Mouse (Mus musculus) c-Kit-negative CD71-positive TER-119-positive erythroid progenitor cells, embryonic 14.5 days (primary cell): Measurements from ENCODE around the gene Crip1.

Experiments
- DNase-seq: peaks from one replicate; pipeline ENCODE4 v3.0.0-alpha.2; 2013; ENCODE audit warnings: low read depth, low spot score

Gene Crip1

DNA sequence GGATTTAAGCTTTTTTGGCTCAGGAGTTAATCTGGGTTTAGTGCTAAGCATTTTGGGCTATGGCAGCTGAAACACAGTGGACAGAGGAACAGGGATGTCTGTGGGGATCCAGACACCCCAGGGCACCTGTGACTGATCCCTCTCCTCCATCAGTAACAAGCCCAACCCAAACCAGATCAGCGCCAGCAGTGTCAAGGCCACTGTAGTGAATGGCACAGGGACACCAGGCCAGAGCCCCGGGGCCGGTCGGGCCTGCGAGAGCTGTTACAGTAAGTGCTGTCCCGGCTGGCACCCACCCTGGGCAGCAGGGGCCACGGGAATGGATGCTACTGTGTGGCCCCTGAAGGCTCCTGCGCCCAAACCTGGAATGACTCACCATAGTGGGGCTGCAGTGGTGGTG lies 15.4 kb upstream of the Crip1 start:
- DNase-seq, result no peak

DNA sequence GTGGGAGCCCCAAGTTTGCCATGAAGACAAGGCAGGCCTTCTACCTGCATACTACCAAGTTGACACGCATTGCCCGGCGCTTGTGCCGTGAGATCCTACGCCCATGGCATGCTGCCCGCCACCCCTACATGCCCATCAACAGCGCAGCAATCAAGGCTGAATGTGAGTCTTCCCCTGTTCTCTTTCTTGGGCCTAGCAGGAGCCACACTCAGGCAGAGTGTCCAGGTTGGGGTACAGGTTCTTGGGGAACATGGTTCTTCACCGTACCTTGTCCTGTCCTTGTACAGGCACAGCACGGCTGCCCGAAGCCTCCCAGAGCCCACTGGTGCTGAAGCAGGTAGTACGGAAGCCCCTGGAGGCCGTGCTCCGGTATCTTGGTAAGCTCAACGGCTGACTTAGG lies 14.5 kb upstream of the Crip1 start:
- no peak for DNase-seq

- DNase-seq, result no peak
Observed at GRCm38 (mm10) chr12:113132567-113132966, 13.5 kb upstream of the Crip1 start.

DNA sequence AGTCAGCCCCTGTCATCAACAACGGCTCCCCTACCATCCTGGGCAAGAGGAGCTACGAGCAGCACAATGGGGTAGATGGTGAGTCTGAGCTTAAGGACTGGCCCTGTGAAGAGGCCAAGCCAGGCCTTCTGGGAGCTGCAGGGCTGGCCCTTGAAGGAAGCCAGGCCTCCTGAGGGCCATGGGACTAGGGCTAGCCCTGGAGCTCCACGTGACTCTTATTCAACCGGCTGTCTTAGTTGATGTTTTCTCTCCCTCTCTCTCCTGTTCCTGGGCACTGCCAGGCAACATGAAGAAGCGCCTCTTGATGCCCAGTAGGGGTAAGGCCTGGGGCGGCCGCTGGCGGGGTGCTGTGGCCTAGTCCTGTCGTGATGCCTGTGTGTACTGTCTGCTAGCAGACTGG lies 12.9 kb upstream of the Crip1 start:
- no peak for DNase-seq

DNA sequence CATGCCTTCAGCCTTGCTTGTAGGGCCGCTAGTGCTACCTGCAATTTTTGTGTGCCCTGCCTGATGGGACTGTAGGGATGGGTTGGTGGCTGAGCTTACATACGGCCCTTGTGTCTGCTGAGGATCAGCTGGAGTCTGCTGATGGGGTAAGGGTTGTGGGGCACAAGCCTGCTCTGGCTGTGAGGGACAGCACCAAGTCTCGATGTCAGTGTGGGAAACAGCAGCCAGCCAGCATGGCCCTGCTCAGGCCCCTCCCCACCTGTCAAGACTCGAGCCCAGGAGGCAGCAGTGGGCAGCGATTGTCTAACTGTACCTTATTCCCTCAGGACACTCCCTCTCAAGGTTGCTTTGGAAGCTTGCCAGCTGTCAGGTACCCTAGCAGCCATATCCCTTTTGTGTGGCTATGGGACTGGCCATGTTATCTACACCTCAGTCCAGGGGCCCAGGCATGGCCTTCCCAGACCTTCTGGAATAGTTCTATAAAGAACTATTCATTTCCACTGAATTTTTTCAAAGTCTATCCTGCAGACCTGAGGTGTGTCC lies 12.2 kb upstream of the Crip1 start:
- no peak for DNase-seq

- no peak for DNase-seq
Observed at GRCm38 (mm10) chr12:113134502-113134901, 11.6 kb upstream of the Crip1 start.

GRCm38 (mm10) chr12:113135401-113135800 lies 10.7 kb upstream of the Crip1 start:
- DNase-seq, result no peak

- no peak for DNase-seq
Observed at GRCm38 (mm10) chr12:113136492-113137020, 9.6 kb upstream of the Crip1 start.

- no peak for DNase-seq
Observed at GRCm38 (mm10) chr12:113137260-113138213, 8.6 kb upstream of the Crip1 start.

- DNase-seq, result no peak
Observed at GRCm38 (mm10) chr12:113138291-113138690, 7.8 kb upstream of the Crip1 start.

- no peak for DNase-seq
Observed at GRCm38 (mm10) chr12:113138901-113139864, 6.9 kb upstream of the Crip1 start.

GRCm38 (mm10) chr12:113139908-113140615 lies 6.1 kb upstream of the Crip1 start, which contains the start of gene Crip2:
Gene Crip2 (plus strand): TSS chr12:113140236.
- peak; percentile 58 for DNase-seq

- peak; percentile 42 for DNase-seq
Observed at GRCm38 (mm10) chr12:113140616-113141411, 5.3 kb upstream of the Crip1 start.

DNA sequence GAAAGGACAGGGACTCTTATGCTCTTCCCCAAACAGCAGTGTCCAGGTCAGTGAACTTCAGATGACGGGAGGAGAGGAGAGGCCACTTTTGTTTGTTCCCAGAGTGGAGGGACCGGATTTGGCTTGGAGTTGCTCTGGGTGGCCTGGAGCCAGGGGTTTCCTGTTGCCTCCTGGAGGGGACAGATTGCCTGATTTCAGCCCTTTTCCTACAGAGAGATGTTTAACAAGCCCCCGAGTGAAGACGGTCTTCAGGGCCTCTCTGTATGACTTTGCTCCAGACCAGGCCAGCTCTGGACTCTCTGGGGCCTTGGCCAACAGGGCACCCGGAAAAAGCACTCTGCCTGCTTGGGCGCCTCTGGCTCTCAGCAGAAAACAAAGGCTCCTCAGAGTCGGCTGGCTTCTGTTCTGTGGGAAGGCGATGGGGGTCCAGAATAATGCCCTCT lies 4.6 kb upstream of the Crip1 start:
- no peak for DNase-seq

DNA sequence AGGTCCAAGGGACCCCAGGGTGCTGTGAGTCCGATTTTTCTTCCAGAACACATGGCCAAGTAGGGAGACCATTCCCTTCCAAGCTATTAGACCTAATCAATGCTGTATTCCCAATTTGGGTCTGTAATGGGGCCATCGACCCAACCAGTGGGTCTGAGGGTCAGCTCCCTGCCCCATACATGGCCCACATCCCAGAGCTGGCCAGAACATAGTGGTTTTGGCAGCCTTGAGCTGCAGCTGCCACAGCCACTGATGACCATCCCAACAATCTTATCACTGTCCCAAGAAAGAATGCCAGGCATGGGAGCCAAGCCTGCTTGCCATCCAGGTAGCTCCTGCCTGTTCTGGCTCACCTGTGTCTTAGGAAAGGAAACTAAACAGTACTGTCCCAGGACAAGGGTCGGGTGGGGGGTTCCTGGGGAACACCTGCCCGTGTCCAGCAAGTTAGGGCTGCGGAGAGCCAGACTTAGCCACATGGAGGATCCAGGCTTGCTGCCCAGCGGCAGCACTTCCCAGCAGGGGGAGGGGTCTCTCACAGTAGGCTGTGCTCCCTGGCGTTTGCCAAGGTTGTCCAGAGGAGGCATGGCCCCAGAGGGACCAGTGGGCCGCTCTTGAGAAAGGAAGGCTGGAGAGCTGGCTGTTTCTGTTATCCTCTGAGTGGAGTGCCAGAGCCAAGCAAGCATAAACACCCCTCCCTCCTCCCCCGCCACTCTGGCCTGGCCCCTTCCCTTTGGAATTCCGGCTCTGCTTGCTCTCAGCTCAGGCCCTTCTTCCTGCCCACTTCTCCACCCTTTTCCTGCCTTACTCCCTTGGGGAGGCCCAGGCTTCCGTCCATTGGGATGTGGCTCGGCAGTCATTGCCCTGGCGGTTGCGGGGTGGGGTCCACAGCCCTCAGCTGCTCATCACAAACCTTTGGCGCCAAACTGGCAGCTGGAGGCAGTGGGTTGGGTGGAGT lies 3.8 kb upstream of the Crip1 start:
- DNase-seq, result no peak

- DNase-seq, result no peak
Observed at GRCm38 (mm10) chr12:113143164-113143563, 3.0 kb upstream of the Crip1 start.

DNA sequence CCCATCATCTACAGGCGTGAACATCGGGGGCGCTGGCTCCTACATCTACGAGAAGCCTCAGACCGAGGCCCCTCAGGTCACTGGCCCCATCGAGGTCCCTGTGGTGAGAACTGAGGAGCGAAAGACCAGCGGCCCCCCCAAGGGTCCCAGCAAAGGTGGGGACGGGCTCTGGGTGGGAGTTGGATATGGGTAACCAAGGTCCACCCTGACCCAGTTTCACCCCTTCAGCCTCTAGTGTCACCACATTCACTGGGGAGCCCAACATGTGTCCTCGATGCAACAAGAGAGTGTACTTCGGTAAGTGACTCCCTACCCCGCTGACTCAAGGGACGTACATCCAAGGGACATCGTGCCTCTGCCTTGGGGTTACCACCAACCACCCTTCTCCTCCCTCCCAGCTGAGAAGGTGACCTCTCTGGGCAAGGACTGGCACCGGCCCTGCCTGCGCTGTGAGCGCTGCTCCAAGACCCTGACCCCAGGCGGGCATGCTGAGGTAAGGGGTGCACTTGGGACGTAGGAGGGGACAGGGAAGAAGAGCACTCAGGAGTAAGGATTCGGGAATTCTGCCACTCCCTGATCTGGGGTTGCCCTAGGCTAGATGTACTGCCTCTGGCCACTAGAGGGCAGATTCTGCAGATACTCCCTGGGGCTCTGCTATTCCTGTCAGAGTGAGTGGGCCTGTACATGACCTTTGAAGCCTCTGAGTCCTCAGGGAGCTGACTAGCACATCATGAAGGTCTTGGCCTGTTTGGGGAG lies 1.9 kb upstream of the Crip1 start:
- peak; percentile 48 for DNase-seq

- no peak for DNase-seq
Observed at GRCm38 (mm10) chr12:113144886-113145285, 1.2 kb upstream of the Crip1 start.
